Mouse (Mus musculus) right cerebral cortex, postnatal 10 days (tissue): ENCODE results near the gene Plcl2.
"Not testable (repeated sequence)": the region's sequence is repeated elsewhere in the genome, so short reads cannot be mapped to it uniquely, and the experiment has no call there.

Source experiments
- DNase-seq, 2 experiments: peaks; one replicate each; pipeline ENCODE4 v3.0.0; 2021; ENCODE audit warnings: low spot score in 2 of 2

Plcl2 gene

DNA sequence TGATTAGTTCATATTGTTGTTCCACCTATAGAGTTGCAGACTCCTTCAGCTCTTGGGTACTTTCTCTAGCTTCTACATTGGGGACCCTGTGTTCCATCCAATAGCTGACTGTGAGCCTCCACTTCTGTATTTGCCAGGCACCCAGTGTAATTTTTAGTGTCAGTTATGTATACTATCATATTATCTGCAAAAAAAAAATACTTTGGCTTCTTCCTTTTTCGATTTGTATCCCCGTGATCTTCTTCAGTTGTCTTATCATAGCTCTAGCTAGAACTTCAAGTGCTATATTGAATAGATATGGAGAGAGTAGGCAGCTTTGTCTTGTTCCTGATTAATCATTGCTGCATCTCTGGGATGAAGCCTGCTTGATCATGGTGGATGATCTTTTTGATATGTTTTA is 25.7 kb downstream of the Plcl2 start:
- not testable (repeated sequence) for DNase-seq

DNA sequence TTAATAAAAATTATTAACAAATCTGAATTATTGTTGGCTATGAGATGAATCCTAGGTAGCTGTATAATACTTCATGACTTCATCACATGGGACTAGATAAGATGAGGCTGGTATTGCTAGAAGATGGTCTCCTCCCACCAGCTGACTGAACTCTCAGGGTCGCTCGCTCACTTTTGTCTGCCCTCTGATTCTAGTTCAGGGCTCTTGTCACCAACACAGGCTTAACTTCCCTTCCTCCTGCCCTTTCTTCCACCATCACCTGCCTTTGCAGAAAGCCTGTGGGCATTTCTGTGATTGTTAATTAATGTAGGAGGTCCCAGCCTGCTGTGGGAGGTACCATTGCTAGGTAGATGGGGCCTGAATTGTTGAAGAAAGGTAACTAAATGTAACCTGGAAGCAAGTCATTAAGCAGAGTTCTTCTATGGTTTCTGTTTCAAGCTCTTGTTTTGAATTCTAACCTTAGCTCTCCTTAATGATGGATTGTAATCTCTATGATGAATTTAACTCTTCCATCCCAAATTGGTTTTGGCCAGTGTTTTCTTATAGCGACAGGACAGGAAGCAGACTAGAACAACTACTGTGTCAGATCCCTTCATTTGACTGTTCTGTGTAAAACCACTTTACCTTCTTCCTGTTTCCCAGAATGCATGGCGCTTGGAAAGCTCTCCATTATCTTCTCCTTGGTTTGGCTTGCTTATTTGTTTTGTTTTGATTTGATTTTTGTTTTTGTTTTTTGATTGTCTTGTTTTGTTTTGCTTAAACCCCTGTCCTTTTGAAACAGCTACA is 27.4 kb downstream of the Plcl2 start:
- no peak for DNase-seq

DNA sequence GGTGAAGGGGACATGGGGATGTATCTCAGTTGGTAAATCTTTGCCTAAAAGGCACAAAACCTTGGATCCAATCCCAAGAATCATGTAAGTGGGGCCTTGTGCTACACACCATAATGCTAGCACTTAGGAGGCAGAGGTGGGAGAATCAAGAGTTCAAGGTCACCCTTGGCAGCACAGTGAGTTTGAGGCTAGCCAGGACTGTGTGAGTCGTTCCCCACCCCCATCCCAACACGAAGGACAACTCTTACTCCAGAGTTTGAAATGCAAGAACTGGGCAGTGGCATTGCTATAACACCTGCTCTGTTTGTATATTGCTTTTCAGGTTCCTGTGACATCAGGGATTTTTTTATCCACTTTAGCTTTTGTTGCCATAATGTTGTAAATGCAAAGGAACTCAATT is 28.6 kb downstream of the Plcl2 start:
- no peak for DNase-seq

DNA sequence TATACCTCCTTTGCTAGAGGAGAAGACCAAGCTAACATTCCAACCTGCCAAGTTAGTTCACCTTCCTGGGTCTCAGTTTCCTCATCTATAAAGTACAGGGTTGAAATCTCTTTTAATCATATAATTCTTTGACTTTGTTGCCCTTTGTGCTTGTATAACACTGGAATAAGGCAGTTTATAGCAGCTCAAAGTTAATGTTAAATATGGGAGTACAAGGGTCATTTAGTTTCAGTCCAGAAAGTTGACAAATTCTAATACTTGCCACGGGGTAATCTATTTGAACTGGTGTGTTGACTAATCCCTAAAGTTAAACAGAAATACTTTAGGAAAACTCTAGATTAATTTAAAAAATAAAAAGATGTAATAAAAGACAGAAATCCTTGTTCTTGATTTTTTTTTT is 35.7 kb downstream of the Plcl2 start:
- no peak for DNase-seq

DNA sequence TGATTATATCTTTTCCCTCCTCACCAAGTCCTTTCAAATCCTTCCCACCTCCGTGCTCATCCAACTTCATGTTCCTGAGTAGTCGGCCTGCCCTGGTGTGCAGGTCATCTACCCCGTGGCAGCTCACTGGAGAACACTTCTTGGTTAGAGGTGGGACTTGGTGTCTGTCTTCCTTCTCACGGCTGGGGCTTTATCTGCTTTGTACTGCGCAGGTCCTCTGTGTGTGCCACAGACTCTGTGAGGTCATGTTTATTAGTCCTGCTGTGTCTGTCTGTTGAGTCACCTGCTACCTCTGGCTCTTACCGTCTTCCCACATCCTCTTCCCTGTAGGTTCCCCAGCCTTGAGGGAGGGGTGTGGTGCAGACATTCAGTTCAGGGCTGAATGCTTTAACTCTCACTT is 36.1 kb downstream of the Plcl2 start:
- DNase-seq, result no peak

DNA sequence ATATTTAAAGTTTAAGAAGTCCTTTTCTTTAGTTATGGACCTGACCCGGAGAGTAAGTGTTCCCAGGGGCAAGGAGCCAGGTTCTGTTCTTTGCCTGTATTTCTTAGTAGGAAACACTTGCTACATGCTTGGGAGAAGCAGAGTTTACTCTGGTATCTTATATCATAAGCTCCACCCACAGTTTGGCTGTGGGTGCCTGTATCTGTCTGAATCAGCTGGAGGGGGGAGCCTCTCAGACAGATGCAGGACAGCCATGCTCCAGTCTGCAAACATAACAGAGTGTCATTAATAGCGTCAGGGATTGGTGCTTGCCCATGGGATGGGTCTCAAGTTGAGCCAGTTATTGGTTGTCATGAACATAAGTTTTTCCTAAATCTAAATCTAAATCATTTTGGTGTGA is 42.9 kb downstream of the Plcl2 start:
- DNase-seq, result no peak

DNA sequence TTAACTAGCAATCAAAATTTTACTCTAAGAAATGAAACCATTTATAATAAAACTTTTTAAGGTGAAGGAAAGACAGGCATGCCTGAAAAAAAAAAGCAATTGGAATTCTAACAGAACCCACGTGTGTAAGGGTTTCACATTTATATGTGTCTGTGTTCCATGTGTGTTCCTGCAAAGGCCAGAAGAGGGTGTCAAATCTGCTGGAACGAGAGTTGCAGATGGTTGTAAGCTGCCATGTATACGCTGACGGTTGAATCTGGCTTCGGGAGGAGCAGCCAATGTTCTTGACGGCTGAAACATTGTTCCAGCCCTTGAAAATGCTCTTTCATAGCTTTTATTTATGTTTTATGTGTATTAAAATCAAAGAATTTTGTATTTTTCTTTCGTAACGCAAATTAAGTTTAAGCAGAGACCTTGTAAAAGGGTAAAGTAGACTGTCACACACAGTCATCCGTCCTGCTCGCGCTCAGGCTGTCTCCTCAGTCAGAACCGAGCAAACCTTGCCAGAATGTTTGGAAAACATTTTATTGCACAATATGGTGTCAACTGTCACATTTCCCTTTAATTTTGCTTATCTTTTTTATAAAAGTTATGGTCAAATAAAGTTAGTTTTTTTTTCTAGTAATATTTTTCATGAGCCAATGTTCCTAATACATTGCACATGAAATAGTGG is 48.5 kb downstream of the Plcl2 start:
- DNase-seq, result no peak

DNA sequence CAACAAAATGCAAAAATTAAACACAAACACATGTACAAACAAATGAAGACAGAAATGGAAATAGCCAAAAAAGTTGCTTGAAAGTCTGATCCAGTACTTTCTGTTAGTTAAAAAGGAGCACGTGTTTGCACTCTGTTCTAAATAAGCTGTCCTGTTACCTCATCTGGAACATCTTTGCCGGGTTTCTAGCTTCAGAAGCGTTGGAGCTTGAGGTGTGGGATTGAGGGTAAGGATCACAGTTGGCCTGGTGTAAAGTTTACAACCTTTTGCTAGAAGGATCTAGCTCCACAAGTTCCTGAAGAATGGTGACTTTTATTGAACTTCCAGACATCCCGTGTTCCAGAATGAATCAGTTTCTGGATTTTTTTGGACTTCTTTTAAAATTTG is 49.0 kb downstream of the Plcl2 start:
- no peak for DNase-seq

DNA sequence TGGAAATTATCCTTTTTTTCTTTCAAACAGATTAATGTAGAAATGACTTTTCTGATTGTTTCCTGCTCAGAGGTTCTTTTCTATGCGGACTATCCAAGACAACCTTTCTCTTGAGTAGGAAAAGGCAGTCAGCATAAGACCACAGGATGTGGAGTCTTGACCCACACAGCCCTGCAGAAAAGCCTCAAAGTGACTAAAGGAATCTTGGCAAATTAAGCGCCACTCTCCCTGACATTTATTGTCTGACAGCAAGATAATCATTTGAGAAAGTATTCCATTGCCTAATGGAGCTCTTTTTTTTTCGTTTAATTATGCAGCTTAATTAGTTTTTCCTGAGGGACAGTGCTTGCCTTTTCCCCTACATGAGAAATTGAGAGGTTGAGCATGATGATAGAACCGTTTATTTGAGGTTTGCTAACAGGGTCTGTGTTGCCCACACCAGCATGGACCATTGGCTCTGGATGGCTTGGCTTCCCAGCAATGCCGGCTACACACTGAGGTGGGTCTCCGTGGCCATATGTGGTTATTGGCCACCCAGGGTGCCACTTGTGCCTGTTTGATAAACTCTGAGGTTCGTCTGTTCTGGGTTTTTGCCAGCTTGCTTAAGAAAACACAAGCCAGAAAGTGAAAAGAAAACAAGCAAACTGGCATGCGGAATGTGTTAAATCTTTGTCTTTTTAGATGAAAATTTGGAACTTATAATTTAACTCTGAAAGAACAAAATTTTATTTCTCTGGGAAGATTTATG is 56.3 kb downstream of the Plcl2 start:
- no peak for DNase-seq

DNA sequence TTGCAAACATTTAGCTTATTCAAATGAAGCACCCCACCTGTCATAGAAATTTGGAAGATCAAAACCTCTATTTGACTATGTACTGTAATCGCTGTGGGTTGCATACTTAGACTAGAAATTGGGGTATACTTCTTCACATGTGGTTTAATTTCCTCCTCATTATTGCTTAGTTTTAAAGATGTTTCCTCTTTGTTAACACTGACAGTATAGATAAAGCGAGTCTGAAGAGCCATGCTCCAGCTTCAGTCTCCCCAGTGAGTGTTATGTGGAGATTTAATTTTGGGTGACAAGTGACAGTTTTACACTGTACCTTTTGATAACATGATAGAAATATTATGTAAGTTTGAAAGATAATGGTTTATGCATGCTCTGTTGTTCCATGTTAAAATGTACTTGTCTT is 59.6 kb downstream of the Plcl2 start:
- DNase-seq, result no peak

DNA sequence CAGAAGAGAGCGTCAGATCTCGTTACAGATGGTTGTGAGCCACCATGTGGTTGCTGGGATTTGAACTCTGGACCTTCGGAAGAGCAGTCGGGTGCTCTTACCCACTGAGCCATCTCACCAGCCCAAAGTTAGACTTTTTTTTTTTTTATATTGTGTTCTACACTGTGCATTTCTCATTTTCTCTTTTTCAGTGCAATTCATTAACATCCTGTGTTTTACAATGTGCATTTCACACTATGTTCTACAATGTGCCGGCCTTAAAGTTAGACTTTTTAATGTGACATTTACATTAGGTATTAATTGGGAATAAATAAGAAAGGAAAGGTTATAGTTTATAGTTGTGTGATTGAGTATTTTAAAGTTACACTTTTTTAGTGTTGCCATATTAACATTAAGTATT is 61.0 kb downstream of the Plcl2 start:
- not testable (repeated sequence) for DNase-seq

DNA sequence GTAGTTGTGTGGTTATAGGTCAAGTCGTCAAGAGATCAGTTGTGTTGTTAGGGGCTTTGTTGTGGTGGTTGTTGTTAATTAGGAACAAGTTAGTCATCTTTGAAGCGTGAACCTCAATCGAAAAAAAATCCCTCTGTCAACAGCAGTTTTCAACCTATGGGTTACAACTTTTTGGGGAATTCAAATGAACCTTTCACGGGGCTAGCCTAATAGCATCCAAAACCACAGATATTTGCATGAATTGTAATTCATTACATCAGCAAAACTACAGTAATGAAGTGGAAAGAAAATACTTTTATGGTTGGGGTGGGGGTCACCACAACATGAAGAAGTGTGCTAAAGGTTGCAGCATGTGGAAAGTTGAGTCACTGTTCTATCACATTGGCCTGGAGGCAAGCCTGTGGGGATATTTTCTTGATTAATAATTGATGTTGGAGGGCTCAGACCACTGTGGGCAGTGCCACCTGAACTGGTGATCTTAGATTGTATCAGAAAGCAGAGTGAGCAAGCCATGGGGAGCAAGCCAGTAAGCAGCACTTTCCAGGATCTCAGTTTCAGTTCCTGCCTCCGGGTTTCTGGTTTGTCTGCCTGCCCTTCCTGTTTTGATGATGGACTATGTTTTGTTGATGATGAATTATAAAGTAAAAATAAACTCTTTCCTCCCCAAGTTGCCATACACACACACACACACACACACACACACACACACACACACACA is 61.6 kb downstream of the Plcl2 start:
- DNase-seq, result no peak

DNA sequence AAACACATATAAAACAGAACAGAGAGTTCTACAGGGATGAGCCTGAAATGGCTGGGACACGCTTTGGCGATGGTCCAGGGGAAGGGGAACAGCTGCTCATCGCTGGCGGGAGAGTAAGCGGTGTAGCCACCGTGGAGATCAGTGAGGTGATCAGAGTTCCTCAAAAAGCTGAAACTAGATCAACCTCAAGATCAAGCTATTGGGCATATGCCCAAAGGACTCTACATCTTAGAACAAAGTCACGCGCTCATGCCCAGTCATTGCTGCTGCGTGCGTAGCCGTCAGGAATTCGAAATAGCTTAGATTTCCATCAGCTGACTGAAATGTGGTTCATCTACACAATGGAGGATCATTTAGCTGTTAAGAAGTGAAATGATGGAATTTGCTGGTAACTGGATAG is 65.0 kb downstream of the Plcl2 start:
- peak in 1 of 2 experiments; percentile 51 for DNase-seq

DNA sequence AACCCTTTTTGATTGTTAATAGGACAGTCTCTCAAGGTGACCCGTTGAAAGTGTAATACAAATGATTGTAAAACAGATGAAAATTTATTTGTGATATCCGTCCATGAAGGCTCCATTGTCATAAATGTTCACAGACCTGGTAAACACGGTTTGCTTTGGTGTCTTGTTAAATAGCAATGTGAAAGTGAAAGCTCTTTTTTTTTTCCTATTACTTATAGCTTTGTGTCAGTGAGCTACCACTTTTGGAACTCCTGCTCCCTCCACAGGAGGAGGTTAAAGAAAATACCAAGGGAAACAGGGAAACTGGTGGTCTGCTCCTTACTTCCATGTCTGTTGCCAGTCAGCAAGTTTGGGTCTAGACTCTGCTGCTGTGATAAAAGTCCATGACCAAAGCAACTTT is 71.2 kb downstream of the Plcl2 start:
- no peak for DNase-seq

DNA sequence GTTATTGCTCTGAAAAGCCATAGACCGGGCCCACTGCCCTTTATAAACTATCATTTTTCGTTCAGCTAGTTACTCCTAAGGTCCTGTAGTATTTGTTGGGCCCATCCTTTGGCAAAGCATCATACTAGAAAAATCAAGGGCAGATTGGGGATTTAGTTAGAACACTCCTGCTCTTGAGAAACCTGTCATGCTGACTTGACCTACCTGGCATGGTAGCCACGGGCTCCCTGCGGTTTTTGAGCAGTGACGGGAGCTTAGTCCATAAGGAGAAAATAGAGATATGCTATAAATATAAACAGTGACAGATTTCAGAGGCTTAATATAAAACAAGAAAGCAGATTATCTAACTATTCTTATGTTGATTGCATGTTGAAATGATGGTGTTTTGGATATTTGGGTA is 77.6 kb downstream of the Plcl2 start:
- DNase-seq, result no peak

DNA sequence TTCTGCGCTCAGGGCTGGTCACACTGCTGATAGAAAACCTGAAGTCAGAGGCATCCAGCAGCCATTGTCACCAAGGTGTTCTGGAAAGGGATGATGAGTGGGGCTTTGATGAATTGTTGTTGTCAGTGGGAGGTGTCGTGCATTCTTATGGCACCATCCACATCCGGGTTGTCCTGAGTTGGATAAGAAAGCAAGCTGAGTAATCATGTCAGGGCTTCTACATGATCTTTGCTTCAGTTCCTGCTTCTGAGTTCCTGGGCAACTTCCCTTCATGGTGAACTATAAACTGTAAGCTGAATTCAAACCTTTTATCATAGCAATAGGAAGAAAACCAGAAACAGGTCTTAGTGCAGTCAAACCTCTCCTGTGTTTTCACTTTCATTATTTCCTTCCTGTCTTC is 78.7 kb downstream of the Plcl2 start:
- DNase-seq, result no peak

DNA sequence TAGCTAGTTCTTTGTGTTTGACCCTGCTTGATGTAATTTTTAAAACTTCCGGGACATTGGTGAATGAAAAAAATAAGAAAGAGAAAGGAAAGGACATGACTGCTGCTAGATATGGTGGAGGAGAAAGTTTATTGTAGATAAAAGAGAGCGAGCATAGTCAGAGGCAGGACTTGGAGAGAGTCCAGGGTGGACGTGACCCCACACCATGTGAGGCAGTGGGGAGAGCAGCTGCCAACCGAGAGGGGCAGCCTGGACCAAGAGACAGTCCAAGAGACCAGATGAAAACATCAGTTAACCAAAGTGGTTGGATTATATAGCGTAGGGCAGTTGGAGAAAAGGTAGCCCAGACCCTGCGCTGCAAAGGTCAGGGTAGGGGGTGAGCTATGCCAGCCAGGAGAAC is 91.0 kb downstream of the Plcl2 start:
- no peak for DNase-seq

DNA sequence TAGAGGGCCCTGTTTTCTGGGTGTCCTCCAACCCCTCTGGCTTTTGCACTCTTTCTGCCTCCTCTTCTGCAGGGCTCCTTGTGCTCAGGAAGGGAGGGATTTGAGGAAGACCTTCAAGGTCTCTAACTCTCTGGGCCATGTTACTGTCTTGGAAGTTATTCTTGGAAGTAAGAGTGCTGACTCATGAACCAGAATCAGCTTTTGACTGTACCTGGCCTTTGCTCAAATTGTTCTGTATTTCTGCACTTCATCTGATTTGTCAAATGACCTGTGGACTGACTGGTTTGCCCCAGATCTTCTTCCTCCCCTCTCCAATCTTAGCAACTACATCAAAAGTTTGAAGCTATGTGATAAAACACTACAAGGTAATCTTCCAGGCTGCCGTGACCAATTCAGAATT is 91.5 kb downstream of the Plcl2 start:
- DNase-seq, result no peak

DNA sequence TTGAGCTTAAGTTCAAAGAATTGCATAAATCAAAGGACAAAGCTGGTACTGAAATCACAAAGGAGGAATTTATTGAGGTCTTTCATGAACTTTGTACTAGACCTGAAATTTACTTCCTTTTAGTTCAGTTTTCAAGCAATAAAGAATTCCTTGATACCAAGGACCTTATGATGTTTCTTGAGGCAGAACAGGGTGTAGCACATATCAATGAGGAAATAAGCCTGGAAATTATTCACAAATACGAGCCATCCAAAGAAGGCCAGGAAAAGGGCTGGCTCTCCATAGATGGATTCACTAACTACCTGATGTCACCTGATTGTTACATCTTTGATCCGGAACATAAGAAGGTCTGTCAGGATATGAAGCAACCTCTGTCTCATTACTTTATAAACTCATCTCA is 97.7 kb downstream of the Plcl2 start:
- DNase-seq, result no peak

DNA sequence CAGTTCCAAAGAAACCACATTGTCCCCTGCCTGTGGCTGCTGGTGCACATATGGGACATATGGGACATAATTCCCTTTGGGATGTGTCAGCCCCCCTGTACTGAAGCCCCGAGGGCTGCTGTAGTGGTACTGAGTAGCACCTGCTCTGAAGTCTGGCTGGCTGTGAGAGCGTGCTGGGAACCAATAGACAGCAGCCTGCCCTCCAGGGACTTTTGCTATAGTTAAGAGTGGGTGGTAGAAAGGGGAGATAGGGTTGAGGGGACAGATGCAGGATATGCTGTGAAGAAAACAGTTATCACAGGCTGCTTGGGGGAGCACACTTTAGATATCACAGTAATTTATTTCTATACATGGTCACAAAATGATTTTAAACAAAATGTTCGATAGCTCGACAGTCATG is 100.7 kb downstream of the Plcl2 start:
- no peak for DNase-seq

DNA sequence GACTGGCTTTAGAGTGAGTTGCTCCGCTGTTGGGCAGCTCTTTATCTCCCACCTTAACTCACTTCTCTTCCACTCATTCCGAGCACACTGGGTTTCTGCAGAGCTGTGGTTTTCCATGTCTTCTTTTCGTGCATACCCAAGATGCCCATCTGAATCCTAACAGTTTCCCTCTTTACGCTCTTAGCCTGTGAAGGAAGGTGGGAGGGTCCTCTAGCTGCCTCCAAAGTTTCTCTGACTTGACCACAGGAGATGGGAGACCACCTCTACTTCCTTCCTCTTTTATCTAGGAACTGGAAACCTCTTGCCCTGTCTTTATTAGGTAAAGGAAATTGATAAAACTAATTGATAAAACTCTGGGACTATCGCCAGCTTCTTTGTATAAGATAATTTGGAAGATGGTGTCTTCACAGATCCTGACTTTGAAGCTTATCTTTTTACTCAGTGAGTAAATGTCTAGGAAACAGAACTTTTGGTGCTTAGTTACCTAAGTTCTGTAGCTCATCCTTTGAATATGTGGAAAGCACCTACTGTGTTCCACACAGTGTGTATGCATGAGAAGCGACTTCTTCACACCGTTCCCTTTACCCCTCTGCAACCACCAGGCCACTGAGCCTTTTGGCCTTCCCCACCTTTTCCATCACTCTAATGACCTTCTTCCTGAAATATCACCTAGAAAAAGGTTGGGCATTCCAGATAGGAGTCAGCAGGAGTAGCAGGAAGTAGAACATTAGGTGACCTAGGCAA is 111.8 kb downstream of the Plcl2 start:
- DNase-seq, result no peak

DNA sequence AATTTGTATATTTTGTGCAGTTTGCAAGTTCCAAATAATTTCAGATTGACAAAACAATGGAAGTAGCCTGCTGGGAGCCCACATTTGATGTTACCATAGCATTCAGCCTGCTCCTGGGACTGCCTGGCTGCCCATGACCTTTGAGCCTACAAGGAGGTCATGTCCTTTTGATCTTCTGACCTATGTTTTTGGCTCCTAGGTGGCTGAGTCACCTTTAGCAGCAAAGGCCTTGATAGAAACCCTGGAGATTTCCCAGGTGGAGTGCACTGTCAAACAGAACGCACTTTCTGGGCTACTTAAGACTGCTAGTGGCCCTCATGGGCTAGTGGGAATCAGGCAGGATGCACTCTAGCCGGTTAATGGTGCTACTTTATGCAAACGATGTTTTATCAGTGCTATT is 112.8 kb downstream of the Plcl2 start:
- DNase-seq, result no peak
